Mouse (Mus musculus): ENCODE data around the gene Methig1.
"Not testable (repeated sequence)": the region's sequence is repeated elsewhere in the genome, so short reads cannot be mapped to it uniquely, and the experiment has no call there.

Methig1 gene

DNA sequence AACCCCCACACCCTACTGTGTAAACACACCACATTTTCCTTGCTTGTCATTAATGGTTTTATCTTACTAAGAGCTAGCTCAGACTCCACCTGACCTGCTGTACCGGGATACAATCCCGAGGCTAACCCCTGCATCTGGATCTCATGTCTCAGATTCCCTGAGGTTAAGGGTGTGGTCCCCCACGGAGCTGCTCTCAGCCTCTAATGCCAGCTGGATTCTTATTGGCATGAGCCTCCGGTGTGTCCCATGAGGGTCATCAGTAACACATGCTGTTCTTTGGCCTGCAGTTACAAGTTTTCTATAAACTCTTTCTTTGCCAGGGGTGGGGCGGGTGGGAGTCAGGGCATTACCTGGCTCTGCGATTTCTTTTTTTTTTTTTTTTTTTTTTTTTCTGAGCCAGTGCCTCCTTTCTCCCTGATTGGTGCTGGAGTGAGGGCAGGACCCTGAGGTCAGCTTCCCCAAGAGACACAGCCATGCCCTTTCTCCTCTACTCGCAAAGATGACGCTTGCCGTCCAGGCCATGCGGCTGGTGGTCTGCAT is at the start of gene Methig1, which contains the start of gene Mettl7a2:
Gene Methig1 (plus strand): TSS at position 439 of the 540 bp plus-strand sequence.
Gene Mettl7a2 (plus strand): TSS at position 490 of the 540 bp plus-strand sequence.
- no peak for DNase-seq

DNA sequence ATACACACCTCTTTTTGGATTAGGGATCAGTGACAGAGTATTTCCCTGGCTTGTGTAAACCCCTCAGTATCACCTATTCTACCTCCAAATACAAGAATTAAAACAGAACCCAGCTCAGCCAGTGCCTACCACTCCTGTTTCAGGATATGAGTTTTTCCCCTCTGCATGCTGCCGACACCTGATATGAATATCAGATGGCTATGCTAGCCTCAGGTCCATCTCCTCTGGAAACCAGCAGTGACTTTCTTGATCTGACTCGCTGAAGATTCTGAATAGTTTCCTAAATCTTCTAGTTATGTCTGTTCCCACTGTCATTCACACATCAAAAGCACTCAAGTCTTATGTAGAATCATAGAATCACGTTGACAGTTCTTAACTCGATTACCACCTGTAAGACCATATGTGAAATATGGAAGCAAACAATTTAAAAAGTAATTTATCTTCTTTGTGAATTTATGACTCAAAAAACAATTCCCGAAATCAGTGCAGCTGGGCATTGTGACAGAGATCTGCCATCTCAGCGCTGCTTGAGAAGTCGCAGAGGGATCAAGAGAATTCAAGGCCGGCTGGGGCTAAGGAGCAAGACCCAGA is 49.4 kb upstream of the Methig1 start:
- DNase-seq: no peak

DNA sequence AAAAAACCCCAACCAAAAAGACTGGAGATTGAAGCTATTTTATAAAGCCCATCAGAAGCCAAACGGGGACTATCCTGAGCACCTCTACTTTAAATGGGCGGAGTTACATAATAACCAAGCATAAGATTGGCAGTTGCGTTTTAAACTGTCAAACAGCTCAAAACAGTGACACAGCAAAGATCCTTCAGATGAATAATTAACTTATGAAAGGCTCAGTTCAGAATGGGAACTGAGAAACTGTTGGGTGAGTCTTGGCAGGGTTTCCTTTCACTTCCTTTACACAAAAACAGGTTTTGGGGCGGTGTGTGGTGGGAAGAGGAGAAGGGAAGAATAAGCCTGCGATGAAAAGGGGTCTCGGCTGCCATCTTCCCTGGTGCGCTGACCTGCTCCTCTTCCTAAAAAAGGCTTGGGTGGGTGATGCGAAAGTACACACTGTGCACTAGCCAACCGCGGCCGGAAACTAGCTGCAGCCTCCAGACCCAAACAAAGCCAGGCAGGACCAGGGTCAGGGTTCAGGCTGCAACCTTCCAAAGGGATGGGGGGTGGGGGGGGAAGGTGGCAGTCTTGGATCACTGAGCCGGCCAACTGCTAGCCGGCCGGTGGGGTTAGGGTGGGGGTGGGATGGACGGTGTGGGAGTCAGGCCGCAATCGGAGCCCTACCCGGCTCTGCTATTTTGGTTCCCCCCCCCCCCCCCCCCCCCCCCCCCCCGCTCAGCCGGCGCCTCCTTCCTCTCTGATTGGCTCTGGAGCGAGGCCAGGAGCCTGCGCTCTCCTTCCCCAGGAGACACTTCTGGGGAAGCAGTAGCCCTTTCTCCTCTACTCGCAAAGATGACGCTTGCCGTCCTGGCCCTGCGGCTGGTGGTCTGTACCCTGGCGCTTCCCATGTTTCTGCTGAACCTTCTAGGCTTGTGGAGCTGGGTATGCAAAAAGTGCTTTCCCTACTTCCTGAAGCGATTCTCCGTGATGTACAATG is 48.6 kb upstream of the Methig1 start, which contains the start of gene Mettl7a1:
Gene Mettl7a1 (plus strand): TSS at position 122 of the 973 bp plus-strand sequence.
- DNase-seq: peak; percentile 90

DNA sequence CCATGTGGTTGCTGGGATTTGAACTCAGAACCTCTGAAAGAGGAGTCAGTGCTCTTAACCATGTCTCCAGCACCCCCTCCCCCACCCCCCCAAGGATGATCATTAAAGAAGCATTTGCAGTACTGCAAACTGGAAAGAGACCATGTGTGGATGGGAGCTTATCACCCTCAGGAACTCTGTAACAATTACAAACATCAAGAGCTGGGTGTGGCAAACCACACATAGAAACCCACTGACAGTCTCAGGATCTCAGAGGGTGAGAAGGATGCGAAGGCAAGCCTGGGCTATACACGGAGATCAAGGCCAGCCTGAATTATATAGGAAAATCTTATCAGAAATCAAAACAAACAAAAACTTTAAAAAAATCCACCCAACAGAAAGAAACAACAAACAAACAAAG is 46.7 kb upstream of the Methig1 start:
- no peak for DNase-seq

DNA sequence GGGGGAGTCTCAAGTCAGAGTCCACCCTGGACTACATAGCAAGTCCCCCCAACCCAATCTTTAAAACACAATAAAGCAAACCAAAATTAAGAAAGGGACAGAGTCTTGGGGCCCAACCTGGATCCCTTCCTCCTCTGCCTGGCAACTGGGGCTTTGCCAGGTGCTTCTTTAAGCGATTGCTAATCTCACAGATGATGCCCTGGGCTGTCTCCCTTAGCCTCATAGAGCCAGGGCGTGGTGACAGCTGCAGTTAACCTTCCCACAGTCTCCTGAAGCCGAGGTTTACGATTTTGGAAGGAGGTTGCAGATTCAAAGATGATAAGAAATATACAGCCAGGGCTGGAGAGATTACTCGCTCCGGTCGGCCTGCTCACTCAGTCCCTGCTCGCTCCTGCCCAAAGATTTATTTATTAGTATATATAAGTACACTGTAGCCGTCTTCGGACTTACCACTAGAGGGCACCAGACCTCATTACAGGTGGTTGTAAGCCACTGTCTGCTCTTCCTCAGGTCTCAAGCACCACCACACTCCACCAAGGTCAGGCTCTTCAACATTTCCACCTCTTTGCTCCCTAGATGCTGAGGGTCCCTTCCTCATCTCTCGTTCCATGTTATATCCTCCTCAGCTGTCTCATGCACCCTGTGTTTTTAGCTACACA is 45.4 kb upstream of the Methig1 start:
- peak; percentile 62 for DNase-seq

GRCm38 (mm10) chr15:100312346-100312745 is 40.6 kb upstream of the Methig1 start:
- no peak for DNase-seq

GRCm38 (mm10) chr15:100314448-100315145 is 38.4 kb upstream of the Methig1 start:
- DNase-seq: no peak

- peak; percentile 61 for DNase-seq
Observed at GRCm38 (mm10) chr15:100318014-100318671, 34.8 kb upstream of the Methig1 start.

GRCm38 (mm10) chr15:100319884-100320283 is 33.1 kb upstream of the Methig1 start:
- DNase-seq: no peak

DNA sequence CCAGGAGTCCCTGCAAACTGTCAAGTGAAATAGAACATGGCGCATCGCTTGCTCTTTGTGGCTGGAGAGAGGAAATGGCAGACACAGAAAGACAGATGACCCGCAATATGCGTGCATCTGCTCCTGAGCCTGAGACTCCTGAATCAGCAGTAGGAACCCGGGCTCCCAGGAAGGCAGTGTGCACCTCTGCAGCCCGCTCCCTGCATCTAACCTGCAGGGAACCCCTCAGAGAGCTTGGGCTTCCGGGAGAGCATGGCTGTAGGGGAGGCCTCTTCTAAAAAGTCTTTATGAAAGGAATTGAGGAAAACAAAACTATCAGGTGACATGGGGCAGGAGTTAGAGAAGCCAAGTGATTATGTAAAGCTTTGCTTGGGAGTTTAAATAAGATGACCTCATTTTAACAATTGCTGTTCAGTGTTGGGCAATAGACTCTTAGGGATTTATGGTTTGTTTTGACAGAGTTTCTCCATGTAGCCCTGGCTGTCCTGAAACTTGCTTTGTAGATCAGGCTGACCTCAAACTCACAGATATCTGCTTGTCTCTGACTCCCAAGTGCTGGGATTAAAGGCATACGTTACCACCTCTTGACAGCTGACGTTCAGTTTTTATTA is 32.5 kb upstream of the Methig1 start:
- no peak for DNase-seq

DNA sequence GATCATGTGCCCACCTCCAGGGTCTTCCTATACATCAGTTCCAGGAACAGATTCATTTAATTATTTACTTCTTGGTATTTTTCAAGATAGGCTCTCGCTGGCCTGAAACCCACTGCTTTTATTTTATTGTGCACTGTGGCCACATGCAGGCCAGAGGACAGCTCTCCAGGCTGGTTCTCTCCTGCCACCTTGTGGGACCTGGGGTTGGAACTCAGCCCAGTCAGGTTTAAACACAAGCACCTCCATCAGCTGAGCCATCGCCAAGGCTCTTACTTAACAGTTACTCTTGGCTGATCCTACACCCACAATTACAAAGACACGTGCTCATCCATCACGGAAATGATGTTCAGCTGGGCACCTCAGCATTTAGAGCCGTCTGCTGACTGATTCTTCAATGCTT is 31.8 kb upstream of the Methig1 start:
- DNase-seq: peak; percentile 75

- no peak for DNase-seq
Observed at GRCm38 (mm10) chr15:100324021-100324591, 28.8 kb upstream of the Methig1 start.

DNA sequence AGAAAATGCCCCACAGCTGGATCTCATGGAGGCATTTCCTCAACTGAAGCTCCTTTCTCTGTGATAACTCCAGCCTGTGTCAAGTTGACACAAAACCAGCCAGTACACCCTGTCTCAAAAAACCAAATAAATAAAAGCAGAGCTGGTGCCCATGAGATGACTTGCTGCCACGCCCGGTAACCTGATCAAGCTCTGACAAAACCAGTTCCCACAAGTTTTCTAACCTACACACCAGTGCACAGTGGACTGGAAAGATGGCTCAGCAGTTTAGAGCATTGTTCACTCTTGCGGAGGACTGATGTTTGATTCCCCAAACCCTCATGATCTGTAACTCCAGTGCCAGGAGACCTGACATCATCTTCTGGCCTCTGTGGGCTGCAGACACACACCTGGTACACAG is 27.7 kb upstream of the Methig1 start:
- no peak for DNase-seq

DNA sequence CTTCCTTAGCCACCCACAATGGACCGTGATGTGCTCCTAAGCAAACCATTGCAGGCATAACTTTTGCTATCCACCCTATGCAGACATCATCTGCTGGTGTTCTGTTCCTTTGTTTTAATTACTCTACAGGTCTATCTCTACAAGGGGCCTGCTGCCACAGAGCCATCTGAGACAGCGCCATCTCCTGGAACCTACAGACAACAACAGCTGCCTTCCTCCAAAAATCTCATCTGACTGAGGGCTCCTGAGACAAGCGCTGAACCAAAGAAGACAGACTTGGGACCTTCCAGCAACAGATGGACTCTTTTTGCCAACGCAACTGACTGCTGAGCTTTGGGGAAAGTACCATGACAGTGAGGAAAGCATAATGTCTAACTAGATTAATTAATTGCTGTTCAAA is 24.9 kb upstream of the Methig1 start:
- not testable (repeated sequence) for DNase-seq

GRCm38 (mm10) chr15:100329336-100329735 is 23.6 kb upstream of the Methig1 start:
- not testable (repeated sequence) for DNase-seq

- no peak for DNase-seq
Observed at GRCm38 (mm10) chr15:100330739-100331138, 22.2 kb upstream of the Methig1 start.

DNA sequence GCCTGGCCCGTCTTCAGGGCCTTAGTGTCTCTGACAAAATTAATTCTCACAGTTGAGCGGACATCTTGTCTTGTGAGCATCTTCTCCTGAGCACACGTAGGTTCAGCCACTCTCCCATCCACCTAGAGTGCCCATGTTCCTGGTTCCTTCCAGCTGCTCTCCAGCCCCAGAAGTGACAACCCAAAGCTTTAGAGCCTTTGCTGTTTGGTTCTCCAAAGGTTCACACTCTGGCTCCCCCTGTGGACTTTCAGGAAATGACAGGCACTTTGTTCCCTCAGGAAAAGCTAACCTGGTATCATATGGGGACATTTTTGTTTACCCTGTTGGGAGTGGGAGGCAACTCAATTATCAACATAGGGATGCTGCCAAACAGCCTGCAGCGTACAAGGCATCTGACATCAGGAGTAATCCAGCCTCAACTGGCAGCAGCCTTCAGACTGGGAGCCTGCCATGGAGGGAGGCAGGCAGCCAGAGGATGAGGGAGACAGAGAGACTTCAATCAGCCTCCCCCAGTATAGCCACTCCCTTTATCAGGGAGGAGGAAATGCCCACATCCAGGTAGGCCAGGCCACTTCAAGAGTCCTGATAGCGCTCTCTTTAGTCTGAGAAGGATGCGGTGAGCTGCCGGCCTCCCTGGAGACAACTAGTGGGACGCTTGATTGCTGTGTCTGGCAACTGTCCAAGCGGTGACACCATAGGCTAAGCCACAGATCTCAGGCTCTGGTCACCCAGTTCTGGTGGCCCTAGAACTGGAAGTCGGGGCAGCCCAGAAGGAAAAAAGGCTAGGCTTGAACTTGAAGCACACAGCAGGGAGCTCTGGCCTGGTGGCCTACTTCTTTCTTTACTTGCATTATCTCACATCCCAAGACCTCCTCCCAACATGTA is 20.6 kb upstream of the Methig1 start:
- DNase-seq: not testable (repeated sequence)

DNA sequence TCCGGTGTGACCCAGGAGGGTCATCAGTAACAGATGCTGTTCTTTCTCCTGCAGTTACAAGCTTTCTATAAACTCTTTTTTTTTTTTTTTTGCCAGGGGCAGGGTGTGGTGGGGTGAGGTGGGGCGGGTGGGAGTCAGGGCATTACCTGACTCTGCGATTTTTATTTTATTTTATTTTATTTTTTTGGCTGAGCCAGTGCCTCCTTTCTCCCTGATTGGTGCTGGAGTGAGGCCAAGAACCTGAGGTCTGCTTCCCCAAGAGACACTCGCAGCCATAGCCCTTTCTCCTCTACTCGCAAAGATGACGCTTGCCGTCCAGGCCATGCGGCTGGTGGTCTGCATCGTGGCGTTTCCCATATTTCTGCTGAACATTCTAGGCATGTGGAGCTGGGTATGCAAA is 18.3 kb upstream of the Methig1 start, which contains the start of gene Mettl7a3:
Gene Mettl7a3 (plus strand): TSS at position 301 of the 400 bp plus-strand sequence.
- DNase-seq: no peak

DNA sequence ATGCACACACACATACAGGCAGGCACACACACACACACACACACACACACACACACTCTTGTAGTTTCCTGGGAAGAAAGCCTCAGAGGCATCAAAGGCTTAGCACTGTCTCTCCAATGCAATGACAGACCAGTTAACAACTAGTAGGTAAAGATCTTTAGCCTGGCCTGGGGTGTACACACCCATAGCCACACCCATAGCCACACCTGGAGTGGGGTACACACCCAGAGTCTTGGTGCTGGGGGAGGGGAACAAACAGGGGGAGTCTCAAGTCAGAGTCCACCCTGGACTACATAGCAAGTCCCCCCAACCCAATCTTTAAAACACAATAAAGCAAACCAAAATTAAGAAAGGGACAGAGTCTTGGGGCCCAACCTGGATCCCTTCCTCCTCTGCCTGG is 15.6 kb upstream of the Methig1 start:
- not testable (repeated sequence) for DNase-seq

DNA sequence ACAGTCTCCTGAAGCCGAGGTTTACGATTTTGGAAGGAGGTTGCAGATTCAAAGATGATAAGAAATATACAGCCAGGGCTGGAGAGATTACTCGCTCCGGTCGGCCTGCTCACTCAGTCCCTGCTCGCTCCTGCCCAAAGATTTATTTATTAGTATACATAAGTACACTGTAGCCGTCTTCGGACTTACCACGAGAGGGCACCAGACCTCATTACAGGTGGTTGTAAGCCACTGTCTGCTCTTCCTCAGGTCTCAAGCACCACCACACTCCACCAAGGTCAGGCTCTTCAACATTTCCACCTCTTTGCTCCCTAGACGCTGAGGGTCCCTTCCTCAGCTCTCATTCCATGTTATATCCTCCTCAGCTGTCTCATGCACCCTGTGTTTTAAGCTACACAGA is 15.1 kb upstream of the Methig1 start:
- DNase-seq: peak; percentile 82

All from lung, postnatal 14 days (tissue).